Mouse (Mus musculus) limb, embryonic 14.5 days (tissue): ENCODE results near the gene Zfp524. TPM values are rescaled to one million over a fixed set of nuclear protein-coding genes. Genes with fewer than 3 reads are reported as not detected.

Experiments
- ATAC-seq: fragments of 200-750 bp; cut with Nextera tagmentation; 2 replicates; pipeline ENCODE4 v1.8.0; 2017; ENCODE audit warnings: low read depth, moderate number of reproducible peaks, moderate TSS enrichment; ENCODE audit not compliant: low FRiP score
- DNase-seq: peaks from one replicate; pipeline ENCODE4 v3.0.0-alpha.2; 2015; ENCODE audit warnings: low spot score
- H3K27ac ChIP-seq: fragments of 300-500 bp; sonication (generic); replicated peaks from 2 replicates; pipeline ENCODE4 v1.5.1; 2014; ENCODE audit warnings: low read depth, mild to moderate bottlenecking, low read length, moderate library complexity, mixed read lengths
- H3K27me3 ChIP-seq: fragments of 300-500 bp; sonication (generic); 2 replicates; pipeline ENCODE4 v1.6.1; 2014; ENCODE audit warnings: low read length, mixed read lengths; ENCODE audit not compliant: control insufficient read depth, insufficient read depth
- H3K36me3 ChIP-seq: fragments of 300-500 bp; sonication (generic); 2 replicates; pipeline ENCODE4 v1.6.1; 2014; ENCODE audit warnings: mild to moderate bottlenecking, low read length, moderate library complexity, mixed read lengths; ENCODE audit not compliant: control insufficient read depth, insufficient read depth
- H3K4me1 ChIP-seq: fragments of 300-500 bp; sonication (generic); 2 replicates; pipeline ENCODE4 v1.6.1; 2014; ENCODE audit warnings: antibody characterized with exemption, low read length, mixed read lengths; ENCODE audit not compliant: control insufficient read depth, insufficient read depth
- H3K4me2 ChIP-seq: fragments of 300-500 bp; sonication (generic); replicated peaks from 2 replicates; pipeline ENCODE4 v1.6.1; 2014; ENCODE audit warnings: low read depth, mild to moderate bottlenecking, low read length, moderate library complexity; ENCODE audit not compliant: severe bottlenecking
- H3K4me3 ChIP-seq: fragments of 300-500 bp; sonication (generic); replicated peaks from 2 replicates; pipeline ENCODE4 v1.5.1; 2014; ENCODE audit warnings: low read length
- H3K9ac ChIP-seq: fragments of 300-500 bp; sonication (generic); 2 replicates; pipeline ENCODE4 v1.6.1; 2014; ENCODE audit warnings: mild to moderate bottlenecking, low read depth, low read length, moderate library complexity; ENCODE audit not compliant: severe bottlenecking
- H3K9me3 ChIP-seq: fragments of 300-500 bp; sonication (generic); 2 replicates; pipeline ENCODE4 v1.6.1; 2016; ENCODE audit warnings: low read length; ENCODE audit not compliant: control insufficient read depth
- POLR2A ChIP-seq: fragments of 200-500 bp; IDR thresholded peaks from 2 replicates; pipeline ENCODE4 v1.8.0; 2012; ENCODE audit warnings: inconsistent platforms, mild to moderate bottlenecking, moderate library complexity, borderline replicate concordance; ENCODE audit not compliant: insufficient read depth, insufficient read length; ENCODE audit errors: extremely low read depth
- WGBS: fragments of 180-500 bp; shearing (Covaris S2); extraction: QIAGEN DNeasy Blood & Tissue Kit; methylation state at CpG from one replicate; pipeline ENCODE4 v1.1.7; 2014; 5-methylcytosine and 5-hydroxymethylcytosine counted together
- polyA plus RNA-seq, 2 experiments: library from polyadenylated mRNA; depleted of rRNA in 1 of 2; stranded (reverse) in 1 of 2; unstranded in 1 of 2; fragments of >200 nt; fragmentation: Nextera tagmentation in 1 of 2; extraction: Ambion mirVana in 1 of 2; gene quantifications; 2 replicates each; pipeline versions ENCODE4 v1.2.1 to v1.2.3; 2012 to 2014

Gene Zfp524
- polyA plus RNA-seq, 2 experiments: 12.1 to 17.0 TPM

- 96% methylated on average over 26 of the region's 26 CpGs for WGBS
- no peak overlapping the region for H3K4me3 ChIP-seq
- H3K36me3 ChIP-seq: peaks cover 67% of the 10 kb centered on the region
- TF ChIP-seq POLR2A: no peak
- DNase-seq: no peak
- 0 out of 2 replicates have a peak, but pooled peaks cover under 1% of the 10 kb centered on the region for H3K4me1 ChIP-seq
- H3K27ac ChIP-seq: no peak overlapping the region
- no peaks in the 10 kb centered on the region for H3K27me3 ChIP-seq
- H3K4me2 ChIP-seq: no peak overlapping the region
- no peaks in the 10 kb centered on the region for H3K9me3 ChIP-seq
- no peak for ATAC-seq
- H3K9ac ChIP-seq: no peak overlapping the region
Measured at GRCm38 (mm10) chr7:5008229-5008628, 6.0 kb upstream of the Zfp524 start.

GRCm38 (mm10) chr7:5012681-5013513 is 1.3 kb upstream of the Zfp524 start:
- H3K4me2 ChIP-seq: peak overlapping the region; percentile 62; the same call in 1 of the 2 replicates
- ATAC-seq (no peak), DNase-seq (no peak)
- H3K4me1 ChIP-seq: peaks cover 2% of the 10 kb centered on the region; the same call in 1 of the 2 replicates
- no peaks in the 10 kb centered on the region for H3K9me3 ChIP-seq
- H3K9ac ChIP-seq: no peak overlapping the region
- peak overlapping the region; percentile 69; the same call in 1 of the 2 replicates for H3K4me3 ChIP-seq
- peaks cover 51% of the 10 kb centered on the region for H3K36me3 ChIP-seq
- H3K27me3 ChIP-seq: no peaks in the 10 kb centered on the region
- 89% methylated on average over 27 of the region's 27 CpGs for WGBS
- H3K27ac ChIP-seq: no peak overlapping the region
- TF ChIP-seq POLR2A: no peak

GRCm38 (mm10) chr7:5015118-5016001 is 1.1 kb downstream of the Zfp524 start, which contains the start of gene Gm44973:
Gene Gm44973, plus strand, starts transcription at chr7:5015496.
- Histone ChIP-seq H3K27ac (peak within 1 kb of the TSS; percentile 99), H3K9me3 (no peaks in the 10 kb centered on the region), H3K4me3 (peak within 1 kb of the TSS; percentile 69), H3K27me3 (no peaks in the 10 kb centered on the region), H3K36me3 (peaks cover 27% of the 10 kb centered on the region), H3K4me2 (peak within 1 kb of the TSS; percentile 62), H3K4me1 (peaks cover 9% of the 10 kb centered on the region), H3K9ac (peak within 1 kb of the TSS; percentile 84)
- peak; percentile 73 for ATAC-seq
- peak; percentile 95 for DNase-seq
- peak; percentile 56; the same call in 1 of the 2 replicates for TF ChIP-seq POLR2A
- WGBS: under 1% methylated on average over 54 of the region's 76 CpGs

GRCm38 (mm10) chr7:5016057-5016456 is 1.8 kb downstream of the Zfp524 start:
- peak overlapping the region; percentile 72; the same call in 1 of the 2 replicates for H3K9ac ChIP-seq
- WGBS: 65% methylated on average over 3 of the region's 3 CpGs

DNA sequence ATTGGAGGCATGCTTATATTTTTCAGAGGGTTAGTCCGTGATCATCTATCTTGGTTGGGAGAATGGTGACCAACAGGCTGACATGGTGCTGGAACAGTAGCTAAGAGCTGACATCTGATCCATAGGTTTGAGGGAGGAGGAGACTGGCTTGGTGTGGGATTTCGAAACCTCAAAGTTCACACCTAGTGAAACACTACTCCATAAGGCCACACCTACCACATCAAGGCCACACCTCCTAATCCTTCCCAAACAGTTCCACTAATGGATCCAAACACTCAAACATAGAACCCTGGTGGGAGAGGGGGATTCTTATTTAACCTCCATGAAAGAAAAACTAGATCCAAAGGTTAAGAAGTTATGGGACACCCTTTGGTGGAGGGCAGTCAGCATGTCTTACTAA is 2.7 kb downstream of the Zfp524 start:
- WGBS: 99% methylated on average over 2 of the region's 2 CpGs
- Histone ChIP-seq H3K36me3 (peaks cover 11% of the 10 kb centered on the region), H3K9me3 (no peaks in the 10 kb centered on the region), H3K27ac (no peak overlapping the region), H3K4me3 (no peak overlapping the region), H3K4me2 (no peak overlapping the region), H3K9ac (no peak overlapping the region), H3K4me1 (peaks cover 17% of the 10 kb centered on the region), H3K27me3 (no peaks in the 10 kb centered on the region)
- ATAC-seq (no peak), DNase-seq (no peak)
- TF ChIP-seq POLR2A: no peak

More at GRCm38 (mm10) chr7:5016057-5016456, 1.8 kb downstream of the Zfp524 start:
- Histone ChIP-seq H3K27ac (peak overlapping the region; percentile 99), H3K4me2 (peak overlapping the region; percentile 56), H3K4me3 (peak overlapping the region; percentile 69), H3K27me3 (no peaks in the 10 kb centered on the region), H3K4me1 (peaks cover 10% of the 10 kb centered on the region), H3K36me3 (peaks cover 20% of the 10 kb centered on the region), H3K9me3 (no peaks in the 10 kb centered on the region)
- no peak for DNase-seq
- no peak for ATAC-seq
- TF ChIP-seq POLR2A: no peak
